Mouse (Mus musculus) right cerebral cortex, postnatal 10 days (tissue): Measurements from ENCODE around the gene Slc22a3.

Source experiments
- DNase-seq, 2 experiments: peaks; one replicate each; pipeline ENCODE4 v3.0.0; 2021; ENCODE audit warnings: low spot score in 2 of 2

Slc22a3 gene

DNA sequence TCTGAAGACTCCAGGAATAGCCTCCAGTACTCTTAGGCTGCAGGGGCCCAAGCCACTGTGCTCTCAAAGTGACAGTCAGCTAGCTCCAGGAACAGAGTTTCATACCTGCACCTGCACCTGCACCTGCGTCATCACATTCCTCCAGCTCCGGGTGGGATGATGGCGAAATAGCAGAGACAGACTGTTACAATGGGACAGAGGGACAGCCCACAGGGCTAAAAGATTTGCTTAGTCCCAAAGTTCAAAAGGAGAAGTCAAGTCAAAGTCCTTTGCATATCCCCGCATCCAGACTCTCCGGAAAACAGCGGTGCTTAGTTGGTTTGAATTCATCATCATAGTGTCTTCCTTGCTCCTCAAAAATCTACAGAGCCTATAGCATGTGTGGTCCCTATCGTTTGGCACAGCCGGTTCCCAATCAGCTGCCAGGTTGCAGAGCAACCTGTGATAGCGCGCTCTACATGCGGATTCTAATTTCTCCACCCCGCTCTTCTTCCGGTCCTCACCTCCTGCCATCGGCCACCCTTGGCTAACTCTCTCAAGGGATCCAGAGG, at the start of gene Slc22a3:
TSS of gene Slc22a3 (minus strand) at position 51 of the 551 bp plus-strand sequence.
- no peak for DNase-seq

DNA sequence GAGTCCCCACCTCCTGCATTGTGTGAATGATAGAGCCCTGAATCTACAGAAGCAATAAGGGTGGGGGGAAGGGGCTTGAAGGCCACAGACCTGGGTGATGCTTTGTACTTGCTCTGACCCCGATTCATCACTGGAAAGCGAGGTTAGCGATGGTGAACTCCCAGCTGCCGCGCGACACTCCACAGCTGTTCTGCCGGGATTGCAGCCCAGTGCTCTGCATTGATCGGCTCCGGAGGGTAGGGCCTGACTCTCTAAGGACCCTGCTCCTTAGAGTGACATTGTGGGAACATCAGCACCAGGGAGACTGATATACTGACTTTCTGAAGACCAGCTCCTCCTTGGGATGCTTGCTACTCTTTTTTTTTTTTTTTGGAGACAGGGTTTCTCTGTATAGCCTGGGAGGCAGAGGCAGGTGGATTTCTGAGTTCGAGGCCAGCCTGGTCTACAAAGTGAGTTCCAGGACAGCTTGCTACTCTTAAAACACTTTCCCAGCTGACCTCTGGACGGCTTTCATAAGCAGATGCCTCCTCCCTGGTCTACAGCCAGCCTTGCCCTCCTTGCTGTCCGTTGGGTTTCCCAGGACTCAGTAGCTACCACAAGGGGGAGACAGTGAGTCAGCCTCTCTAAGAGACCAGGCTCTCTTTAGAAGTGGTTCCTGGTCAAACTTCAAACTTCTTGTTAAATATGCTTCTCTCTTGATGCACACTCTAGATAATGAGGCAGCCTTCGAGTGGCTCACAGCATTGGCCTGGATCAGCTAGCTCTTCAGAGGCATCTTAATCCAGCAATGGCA, 27.0 kb upstream of the Slc22a3 start:
- peak in 1 of 2 experiments; percentile 62 for DNase-seq

DNA sequence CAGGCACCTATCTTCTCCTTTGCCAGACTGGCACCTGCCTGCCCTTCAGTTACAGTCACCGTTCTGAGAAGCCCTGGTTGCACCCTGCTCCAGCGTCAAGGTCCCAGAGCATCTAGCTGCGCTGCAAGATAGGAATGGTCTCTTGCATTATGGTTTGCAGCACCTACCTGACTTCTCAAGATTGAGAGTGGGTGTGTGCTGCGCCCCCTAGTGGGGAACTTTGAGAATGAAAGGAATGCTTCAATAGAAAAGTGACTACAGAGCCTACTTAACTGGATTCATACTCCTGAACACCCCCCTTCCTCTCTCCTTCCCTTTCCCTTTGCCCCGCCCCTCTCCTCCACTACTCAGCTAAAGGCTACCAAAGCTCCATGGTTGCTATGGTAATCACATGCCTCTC, 24.6 kb upstream of the Slc22a3 start:
- DNase-seq, result peak; percentile 29 to 47

DNA sequence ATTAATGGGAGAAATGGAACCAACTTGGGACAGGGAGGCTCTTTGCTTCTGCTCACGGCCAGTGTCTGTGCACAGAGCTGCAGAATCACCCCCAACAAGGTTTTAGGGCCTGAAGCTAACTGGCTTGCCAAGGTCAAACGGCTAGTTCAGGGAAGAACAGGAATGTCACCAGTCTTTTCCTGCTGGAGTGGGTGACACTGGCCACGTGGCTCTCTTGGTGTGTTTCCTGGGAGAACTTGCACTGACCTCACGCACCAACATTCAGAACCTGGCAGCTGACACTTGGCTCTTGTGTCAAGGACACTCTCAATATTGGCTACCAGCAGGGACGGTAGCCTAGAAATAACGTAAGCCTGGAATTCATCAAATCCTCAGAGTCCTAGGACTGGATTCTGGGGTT, 22.6 kb upstream of the Slc22a3 start:
- no peak for DNase-seq

DNA sequence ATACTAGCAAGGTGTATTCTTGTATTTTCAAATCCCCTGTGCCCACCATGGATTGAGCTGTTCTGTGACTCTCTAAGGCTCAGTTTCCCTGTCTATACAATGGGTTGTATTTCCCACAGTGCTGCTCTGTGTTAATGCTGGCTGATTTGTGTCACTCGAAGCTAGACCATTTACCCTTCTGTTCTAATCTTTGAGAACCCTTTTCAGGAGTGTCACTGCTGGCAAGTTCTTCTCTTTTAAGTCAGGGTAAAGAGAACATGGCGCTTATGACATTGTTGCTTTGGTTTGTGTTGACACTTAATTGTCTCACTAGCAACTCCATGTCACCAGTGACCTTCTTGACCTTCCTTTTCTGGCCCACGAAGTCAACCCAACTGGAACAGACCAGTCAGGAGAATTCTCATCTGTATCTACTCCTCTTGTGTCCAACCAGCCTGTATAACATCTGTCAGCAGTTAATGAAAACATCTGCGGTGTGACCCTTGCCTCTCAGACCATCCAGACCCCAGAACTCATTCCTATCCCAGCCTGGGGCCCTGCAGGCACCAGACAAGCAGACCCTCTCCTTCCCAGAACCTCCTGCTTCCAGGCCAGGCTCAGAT, 22.0 kb upstream of the Slc22a3 start:
- DNase-seq, result no peak

DNA sequence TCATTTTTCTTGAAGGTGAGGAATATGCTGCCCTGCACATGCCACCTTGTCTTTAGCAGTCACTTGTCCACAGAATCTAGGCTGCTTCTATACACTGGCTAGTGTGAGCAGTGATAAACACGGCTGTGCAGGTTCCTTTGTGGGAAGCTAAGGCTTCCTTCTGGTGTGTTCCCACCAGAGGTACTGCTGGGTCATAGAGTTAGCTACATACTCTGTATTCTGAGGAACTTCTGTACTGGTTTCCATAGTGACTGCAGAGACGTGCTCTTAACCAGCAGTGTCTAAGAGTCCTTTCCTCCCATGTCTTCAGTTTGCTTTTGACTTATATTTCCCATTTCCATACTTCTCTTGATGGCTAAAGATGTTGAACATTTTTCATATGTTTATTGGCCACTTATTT, 11.6 kb upstream of the Slc22a3 start:
- no peak for DNase-seq

DNA sequence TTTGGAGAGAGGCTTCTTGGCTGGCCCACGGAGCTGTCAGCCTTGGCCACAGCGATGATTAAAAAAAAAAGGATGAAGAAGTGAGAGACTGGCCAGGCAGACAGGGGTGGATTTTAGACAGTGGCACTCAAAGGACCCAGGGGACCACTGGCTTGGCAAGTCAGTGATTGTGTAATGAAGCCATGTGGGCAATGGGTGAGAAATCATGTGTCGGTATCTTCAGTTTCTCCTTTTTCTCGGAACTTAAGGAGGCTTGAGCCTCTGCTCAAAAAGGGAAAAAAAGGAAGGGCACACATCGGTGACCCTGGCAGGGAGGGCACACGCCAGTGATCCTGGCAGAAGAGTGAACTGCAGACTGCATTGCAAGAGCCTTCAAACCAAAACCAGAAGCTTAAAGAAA, 10.7 kb upstream of the Slc22a3 start:
- no peak for DNase-seq

DNA sequence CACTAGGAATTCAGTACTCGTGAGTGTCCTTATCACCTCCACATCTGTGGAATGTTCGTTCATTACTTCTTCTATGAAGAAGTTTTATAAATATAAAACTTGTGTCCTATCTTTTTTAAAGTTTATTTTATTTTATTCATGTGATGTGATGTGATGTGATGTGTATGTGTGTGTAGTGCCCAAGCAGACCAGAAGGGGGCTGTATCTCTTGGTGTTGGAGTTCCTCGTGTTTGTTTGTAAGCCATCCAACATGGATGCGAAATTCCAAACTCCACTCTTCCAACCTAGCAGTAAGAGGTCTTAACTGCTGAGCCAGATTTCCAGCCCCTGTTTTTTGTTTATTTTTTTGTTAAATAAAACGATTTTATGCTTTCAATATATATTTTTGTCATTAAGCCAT, 6.5 kb upstream of the Slc22a3 start:
- no peak for DNase-seq

DNA sequence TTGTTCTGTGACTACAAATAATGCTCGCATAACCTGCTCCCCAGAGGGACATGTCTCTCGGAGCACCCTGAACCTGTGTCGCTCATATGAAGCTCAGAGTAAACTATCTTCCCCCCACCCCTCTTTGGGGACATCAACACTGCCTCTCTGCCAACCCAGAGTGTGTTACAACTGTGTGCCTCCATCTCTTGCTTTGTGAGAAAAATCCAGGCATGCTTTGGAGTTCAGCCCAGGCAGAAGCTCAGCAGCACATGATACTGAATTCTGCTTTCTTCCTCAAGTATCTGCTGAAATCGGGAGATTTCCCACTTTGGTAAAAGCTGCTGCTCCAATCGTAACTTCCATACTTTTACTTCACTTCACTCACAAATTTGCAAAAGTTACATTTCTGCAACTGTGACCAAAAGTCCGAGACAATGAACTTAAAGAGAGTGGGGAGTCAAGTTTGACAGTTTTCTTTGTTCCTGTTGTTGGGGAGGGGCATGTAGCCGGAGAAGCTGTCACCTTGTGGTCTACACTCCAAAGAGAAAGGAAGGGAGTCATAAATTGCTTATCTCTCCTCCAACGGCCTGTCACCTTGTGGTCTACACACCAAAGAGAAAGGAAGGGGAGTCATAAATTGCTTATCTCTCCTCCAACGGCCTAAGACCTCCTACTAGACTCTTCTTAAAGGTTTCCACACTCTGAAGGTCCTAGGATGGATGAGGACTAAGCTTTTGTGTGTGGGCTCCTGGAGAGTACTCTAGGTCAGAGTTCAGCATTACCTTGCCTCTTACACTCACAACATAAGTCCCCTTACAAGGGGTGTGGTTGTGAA, 5.8 kb upstream of the Slc22a3 start:
- peak; percentile 52 to 62 for DNase-seq

DNA sequence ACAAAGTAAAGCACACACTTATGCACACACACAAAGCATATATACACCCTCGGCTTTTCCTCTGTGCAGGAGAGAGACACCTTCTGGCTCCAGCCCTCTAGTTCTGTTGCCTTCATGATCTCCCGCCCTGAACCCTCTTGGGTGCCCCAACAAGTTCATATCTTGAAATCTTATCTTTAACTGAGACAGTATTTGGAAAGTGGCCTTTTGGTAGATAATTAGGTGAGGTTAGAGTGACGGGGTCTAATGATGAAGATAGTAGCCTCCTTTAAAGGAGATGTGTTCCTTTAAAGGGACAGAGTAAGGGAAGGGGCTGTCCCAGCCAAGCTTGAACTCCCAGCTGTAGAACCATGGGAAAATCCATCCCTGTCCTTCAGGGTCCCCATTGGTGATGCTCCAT, 3.7 kb upstream of the Slc22a3 start:
- DNase-seq, result no peak

DNA sequence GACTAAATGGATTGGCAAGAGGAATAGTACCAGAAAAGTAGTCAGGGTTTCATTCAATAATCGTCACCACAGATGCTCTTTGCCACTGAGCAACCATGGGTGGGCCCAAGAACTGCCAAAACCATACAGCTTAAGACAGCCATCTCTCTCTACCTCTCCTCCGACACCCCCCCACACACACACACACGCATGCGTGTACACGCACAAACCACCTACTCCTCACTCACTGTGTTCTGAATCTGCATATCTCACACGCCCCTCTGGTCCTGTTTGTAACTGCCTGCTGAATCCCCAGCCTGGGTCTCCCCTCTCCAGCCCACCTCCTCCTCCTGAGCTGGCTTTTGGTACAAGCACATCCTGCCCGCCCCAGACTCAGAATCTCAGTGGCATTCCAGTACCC, 872 bp upstream of the Slc22a3 start:
- DNase-seq, result no peak

DNA sequence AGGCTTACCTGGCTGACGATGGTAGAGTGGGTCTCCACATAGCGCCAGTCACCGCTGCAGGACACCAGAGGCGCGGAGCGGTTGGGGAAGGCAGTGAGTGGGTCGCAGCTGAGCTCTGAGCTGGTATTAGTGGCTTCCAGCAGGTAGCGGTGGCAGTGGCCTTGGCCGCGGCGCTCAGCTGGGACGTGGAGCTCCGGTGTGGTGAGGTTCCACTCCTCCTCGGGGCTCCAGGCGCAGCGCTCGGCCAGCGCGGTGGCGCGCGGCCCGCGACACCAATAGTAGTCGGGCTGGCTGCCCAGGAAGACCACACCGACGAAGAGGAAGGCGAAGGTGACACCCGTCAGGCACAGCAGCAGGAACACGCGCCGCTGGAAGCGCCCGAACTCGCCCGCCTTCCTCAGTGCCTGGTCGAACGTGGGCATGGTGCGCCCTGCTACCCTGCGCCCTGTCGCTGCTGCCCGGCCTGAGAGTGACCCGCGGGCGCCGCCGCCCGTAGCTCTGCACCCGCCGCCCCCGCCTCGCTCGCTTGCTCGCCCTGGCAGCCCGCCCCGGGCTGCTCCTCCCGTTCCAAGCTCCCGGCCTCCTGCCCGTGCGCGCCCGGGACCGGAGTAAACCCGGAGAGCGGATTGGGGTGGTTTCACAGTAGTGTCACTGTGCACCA, 471 bp downstream of the Slc22a3 start:
- peak in 1 of 2 experiments; percentile 35 for DNase-seq

DNA sequence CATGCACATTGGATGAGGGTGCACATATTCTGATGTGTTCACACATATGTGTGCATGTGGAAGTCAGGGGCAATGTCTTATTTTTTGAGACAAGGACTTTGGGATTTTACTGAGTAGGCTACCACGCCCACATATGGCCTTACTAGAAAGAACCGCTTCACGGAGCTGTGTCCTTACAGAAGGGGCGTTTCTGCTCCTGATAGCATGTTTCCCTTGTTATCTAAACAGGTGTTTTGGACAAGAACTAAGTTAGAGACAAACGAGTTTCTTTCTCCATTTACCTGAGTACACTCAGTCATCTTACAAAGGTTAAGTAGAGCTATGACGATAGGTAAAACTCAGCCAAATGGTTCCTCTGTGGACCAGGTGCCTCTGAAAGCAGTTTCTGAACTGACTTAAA, 1.8 kb downstream of the Slc22a3 start:
- no peak for DNase-seq

DNA sequence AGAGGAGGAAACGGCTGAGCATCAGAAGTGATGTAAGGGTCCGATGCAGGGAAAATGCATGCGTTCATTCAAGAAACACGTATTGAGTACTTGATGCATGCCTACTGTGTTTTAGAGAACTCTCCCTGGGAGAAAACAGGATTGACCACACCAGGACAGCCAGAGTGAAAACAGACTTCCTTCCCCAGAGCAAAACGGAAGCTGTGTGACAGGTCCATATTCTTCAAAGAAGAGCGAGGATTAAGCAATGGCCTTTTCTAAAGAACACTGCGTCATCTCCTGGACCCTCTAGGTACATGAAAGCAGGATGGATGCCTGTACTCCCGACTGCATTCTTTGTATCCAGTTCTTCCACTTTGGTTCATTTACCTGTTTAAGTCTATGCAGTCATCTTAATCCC, 8.1 kb downstream of the Slc22a3 start:
- DNase-seq, result no peak

DNA sequence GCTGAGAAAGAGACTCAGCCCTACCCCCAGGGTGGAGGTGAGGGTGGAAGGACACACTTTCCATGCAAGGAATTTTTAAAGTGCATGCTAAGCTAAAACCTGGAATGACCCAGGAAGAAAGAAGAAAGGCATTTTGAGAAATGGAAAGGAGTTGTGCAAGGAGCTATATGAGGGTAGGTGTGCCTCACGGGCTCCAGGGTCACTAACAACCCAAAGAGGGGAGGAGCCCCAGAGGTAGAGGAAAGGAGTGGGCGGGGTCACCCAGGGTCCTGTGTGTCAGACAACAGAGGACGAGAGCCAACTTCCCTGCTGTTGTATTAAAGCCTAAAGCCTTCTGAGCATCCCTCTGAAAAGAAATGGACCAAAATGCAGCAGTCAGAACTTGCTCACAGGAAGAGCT, 11.9 kb downstream of the Slc22a3 start:
- DNase-seq, result no peak

DNA sequence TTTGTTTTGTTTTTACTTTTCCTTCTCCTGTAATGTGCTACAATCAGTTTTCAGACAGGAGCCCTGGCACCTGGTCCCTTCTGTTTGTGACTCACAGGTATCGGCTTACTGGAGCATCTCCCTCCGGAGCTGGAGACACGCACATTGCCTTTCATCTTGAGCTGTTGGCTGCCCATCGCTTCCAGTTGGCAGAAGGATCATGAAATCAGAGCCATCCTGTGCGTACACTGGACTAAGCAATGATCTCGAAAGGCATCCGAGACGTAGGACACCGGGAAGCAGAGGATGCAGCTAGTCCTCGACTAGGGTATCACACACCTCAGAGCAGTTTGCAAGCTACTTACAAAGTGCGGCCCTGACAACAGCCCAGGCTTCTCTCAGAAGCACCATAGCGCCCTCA, 15.9 kb downstream of the Slc22a3 start:
- DNase-seq, result no peak

DNA sequence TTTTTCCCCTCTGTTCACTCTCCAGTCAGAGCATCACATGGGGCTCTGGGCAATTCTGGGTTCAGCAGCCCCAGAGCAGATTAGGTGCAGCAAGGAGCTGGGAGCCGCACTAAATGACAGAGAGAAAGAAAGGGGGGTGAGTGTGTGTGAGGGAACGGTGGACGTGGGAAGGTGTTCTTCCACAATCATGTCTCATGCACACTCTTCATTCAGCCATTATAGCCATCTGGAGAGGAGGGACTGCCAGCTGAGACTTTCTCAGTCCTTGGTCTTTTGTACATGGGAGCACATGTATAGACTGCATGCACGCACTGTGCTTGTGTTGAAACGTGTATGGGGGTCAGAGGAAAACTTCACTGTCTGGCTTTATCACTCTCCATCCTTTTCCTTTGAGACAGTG, 17.6 kb downstream of the Slc22a3 start:
- no peak for DNase-seq

DNA sequence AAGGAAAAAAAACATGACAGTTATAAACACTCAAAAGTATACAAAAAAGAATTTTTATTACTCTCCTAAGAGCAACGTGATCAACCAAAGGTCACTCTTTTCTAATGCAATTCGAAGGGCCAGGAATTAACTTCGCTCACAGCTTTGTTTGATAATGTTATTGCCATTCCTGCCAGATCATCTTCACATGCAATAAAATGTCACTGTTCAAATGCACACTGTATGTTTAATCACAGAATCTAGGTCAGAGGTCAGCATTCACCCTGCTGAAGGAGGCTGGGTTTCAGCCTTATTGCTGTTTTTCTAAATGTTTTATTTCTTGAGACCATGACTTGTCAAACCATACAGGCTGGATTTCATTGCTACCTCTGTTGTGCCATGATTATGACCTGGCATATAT, 21.8 kb downstream of the Slc22a3 start:
- DNase-seq, result no peak

DNA sequence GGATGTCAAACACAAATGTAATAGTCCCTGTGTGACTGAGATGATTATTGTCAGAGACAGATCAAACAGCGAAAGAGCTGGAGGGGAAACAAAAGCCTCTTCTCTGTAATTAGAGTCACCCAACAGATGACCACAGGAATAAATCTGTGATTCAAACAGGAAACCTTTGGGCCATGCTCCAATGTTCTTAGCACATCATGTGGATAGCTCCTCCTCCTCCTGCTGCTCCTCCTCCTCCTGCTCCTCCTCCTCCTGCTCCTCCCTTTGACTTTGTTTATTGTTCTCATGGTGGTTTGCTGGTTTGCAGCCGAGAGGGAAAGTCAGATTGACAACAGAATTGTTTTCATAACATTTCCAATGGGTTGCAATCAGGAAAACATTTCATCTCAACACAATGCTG, 28.1 kb downstream of the Slc22a3 start:
- DNase-seq, result no peak

DNA sequence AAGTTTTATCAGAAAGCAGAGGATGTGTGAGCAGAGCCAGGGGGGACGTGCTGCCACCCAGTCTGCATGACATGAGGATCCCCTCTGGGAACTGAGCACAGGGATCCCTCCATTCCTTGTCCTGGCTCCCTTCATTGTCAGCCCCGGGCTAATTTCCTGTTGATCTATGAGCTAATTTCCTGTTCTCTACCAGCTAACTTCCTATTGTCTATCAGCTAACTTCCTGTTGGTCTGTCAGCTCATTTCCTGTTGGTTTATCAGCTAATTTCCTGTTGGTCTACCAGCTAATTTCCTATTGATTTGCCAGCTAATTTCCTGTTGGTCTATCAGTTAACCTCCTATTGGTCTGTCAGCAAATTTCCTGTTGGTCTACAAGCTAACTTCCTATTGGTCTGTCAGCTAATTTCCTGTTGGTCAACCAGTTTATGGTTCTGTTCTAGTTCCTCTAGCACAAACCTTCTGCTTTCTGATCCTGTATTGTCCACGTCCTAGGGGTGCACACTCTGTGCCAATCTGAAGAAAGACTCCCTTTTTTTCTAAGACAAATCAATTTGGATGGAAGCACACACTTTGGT, 32.9 kb downstream of the Slc22a3 start:
- DNase-seq, result no peak

DNA sequence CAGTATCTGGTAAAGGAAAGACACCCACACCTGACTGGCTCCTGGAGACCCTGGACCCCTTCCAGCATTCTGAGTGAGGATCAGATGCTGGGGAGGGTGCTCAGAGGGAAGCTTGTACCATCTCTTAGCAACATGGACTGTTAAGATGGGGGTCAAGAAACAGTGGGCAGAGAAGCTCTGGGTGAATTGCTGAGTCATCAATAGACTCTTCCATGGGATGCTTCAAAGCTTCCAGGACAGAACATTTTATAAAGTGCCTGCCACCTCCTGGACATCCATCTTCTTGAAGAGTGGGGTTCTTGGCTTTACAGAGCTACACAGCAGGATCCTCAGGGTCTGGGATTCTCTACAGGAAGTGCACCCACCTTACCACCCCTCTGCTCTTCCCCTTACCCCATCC, 35.0 kb downstream of the Slc22a3 start:
- no peak for DNase-seq

DNA sequence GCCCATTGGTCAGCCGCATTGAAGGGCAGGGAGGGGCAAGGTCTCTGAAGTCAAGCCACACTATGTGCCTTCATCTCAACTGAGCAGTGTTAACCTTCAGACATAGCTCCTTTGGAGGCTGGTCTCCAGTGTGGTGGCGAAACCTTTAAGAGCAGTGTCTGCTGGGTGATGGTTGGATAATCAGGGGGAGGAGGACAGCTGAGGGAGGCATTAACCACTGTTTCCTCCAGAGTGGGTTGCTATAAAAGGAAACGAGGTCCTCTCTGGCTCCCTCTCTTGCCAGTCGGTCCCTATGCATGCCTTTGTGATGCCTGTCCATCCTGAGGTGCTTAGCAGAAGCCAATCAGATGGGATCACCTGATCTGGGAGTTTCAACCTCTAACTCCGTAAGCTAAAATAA, 38.8 kb downstream of the Slc22a3 start:
- DNase-seq, result no peak
